ENCODE assay signal across 10 mouse cellular contexts in the genomic region with DNA sequence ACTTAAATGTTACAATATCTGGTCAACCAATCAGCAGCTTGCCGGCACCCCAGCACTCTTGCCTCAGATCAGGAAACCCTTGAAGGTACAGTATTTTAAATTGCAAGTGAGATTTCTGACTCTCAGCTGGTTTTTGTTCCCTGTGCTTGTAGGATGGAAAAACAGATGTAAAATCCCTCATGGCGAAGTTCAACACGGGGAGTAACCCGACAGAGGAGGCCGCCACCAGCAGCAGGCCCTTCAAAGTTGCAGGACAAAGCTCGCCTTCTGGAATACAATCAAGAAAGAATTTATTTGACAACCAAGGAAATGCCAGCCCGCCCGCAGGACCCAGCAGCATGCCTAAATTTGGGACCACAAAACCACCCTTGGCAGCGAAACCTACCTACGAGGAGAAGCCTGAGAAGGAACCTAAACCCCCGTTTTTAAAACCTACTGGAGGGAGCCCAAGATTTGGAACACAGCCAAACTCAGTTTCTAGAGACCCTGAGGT. TPM values are rescaled to one million over a fixed set of nuclear protein-coding genes. Genes with fewer than 3 reads are reported as not detected.
A peak's percentile ranks its signal among the peaks of the same experiment; 100 is the strongest.
DNase-seq lines count a peak whose midpoint lies in the region; ATAC-seq and TF ChIP-seq lines count a peak whose summit lies in the region.
"Had no signal": no experiment of that assay in that cellular context is flagged by ENCODE, and none has a peak within 500 bp of the region (broad histone marks: within the 10 kb centered on the region; RNA-seq: fewer than 3 reads in every experiment).

No protein-coding gene starts in this region.

- no peak overlapping the region for H3K27ac ChIP-seq in heart, embryonic 14.5 days (replicated peaks in 1 of 2; ENCODE audit: control insufficient read depth in 1 of 2, insufficient read depth in 1 of 2, low read depth in 2 of 2, low read length in 2 of 2)
- no peak overlapping the region for H3K27ac ChIP-seq in heart, embryonic 12.5 days (ENCODE audit: poor library complexity, severe bottlenecking)
- H3K27ac ChIP-seq in bone marrow macrophage, adult 2 months (ENCODE audit: insufficient read depth, low read depth, low read length): peak overlapping the region; percentile 31
- no peak overlapping the region for H3K27ac ChIP-seq in liver, embryonic 14.5 days
- no peak overlapping the region for H3K27ac ChIP-seq in stomach, embryonic 15.5 days
- H3K27ac ChIP-seq: forebrain, embryonic 13.5 days had no signal

- no peaks in the 10 kb centered on the region for H3K9me3 ChIP-seq in heart, embryonic 14.5 days (ENCODE audit: control insufficient read depth, low read length)
- no peaks in the 10 kb centered on the region for H3K9me3 ChIP-seq in heart, embryonic 12.5 days (replicated peaks)
- no peaks in the 10 kb centered on the region for H3K9me3 ChIP-seq in liver, embryonic 14.5 days (ENCODE audit: control insufficient read depth, low read length)
- no peaks in the 10 kb centered on the region for H3K9me3 ChIP-seq in stomach, embryonic 15.5 days
- H3K9me3 ChIP-seq: forebrain, embryonic 13.5 days; megakaryocyte, embryonic 14.5 days had no signal

- no peak for ATAC-seq in heart, embryonic 14.5 days (ENCODE audit: insufficient number of reproducible peaks, insufficient read depth, low FRiP score, low read depth)
- no peak for ATAC-seq in heart, embryonic 12.5 days (ENCODE audit: insufficient number of reproducible peaks, low FRiP score)
- no peak for ATAC-seq in liver, embryonic 14.5 days (ENCODE audit: insufficient read depth)
- ATAC-seq in stomach, embryonic 15.5 days (ENCODE audit: insufficient read depth, low FRiP score, low read depth): no peak
- ATAC-seq: forebrain, embryonic 13.5 days had no signal

- H3K9ac ChIP-seq in heart, embryonic 14.5 days (ENCODE audit: low read length): no peak overlapping the region
- H3K9ac ChIP-seq in heart, embryonic 12.5 days: no peak overlapping the region
- H3K9ac ChIP-seq in liver, embryonic 14.5 days (replicated peaks): no peak overlapping the region; the same call in 1 of the 2 replicates
- no peak overlapping the region for H3K9ac ChIP-seq in stomach, embryonic 15.5 days
- H3K9ac ChIP-seq: forebrain, embryonic 13.5 days had no signal

- H3K27me3 ChIP-seq in heart, embryonic 14.5 days (ENCODE audit: control insufficient read depth, insufficient read depth, low read length): no peaks in the 10 kb centered on the region
- H3K27me3 ChIP-seq in heart, embryonic 12.5 days (replicated peaks): no peaks in the 10 kb centered on the region
- no peaks in the 10 kb centered on the region for H3K27me3 ChIP-seq in liver, embryonic 14.5 days (ENCODE audit: control insufficient read depth, insufficient read depth, low read length)
- H3K27me3 ChIP-seq in stomach, embryonic 15.5 days (replicated peaks): no peaks in the 10 kb centered on the region
- H3K27me3 ChIP-seq: forebrain, embryonic 13.5 days; megakaryocyte, embryonic 14.5 days had no signal

- TF ChIP-seq CTCF in bone marrow macrophage, adult 2 months (IDR thresholded peaks at IDR 0.05; ENCODE audit: low read depth, low read length): no peak
- TF ChIP-seq CTCF in liver, embryonic 14.5 days (IDR thresholded peaks at IDR 0.05; ENCODE audit: low read depth): no peak

- TF ChIP-seq EP300 in liver, embryonic 14.5 days (IDR thresholded peaks at IDR 0.05; ENCODE audit: low read depth): no peak

- H3K4me2 ChIP-seq in heart, embryonic 14.5 days (ENCODE audit: low read length): 0 out of 2 replicates have a peak overlapping the region, but pooled peaks have one; percentile 1
- H3K4me2 ChIP-seq in heart, embryonic 12.5 days: no peak overlapping the region
- H3K4me2 ChIP-seq in liver, embryonic 14.5 days (ENCODE audit: low read depth): peak overlapping the region; percentile 47
- H3K4me2 ChIP-seq in stomach, embryonic 15.5 days: peak overlapping the region; percentile 31
- H3K4me2 ChIP-seq: forebrain, embryonic 13.5 days had no signal

- WGBS in heart, embryonic 14.5 days: 82% methylated on average over 11 of the region's 11 CpGs
- 77% methylated on average over 11 of the region's 11 CpGs for WGBS in heart, embryonic 12.5 days
- WGBS in liver, embryonic 14.5 days (ENCODE audit: insufficient replicate concordance): 63% methylated on average over 11 of the region's 11 CpGs
- 74% methylated on average over 11 of the region's 11 CpGs for WGBS in stomach, embryonic 15.5 days

- no peaks in the 10 kb centered on the region for H3K36me3 ChIP-seq in heart, embryonic 14.5 days (ENCODE audit: control insufficient read depth, insufficient read depth, low read length)
- H3K36me3 ChIP-seq in heart, embryonic 12.5 days: no peaks in the 10 kb centered on the region
- H3K36me3 ChIP-seq in liver, embryonic 14.5 days (replicated peaks; ENCODE audit: control insufficient read depth, insufficient read depth, low read depth): no peaks in the 10 kb centered on the region
- H3K36me3 ChIP-seq in stomach, embryonic 15.5 days: no peaks in the 10 kb centered on the region

- H3K4me3 ChIP-seq in heart, embryonic 14.5 days (ENCODE audit: control insufficient read depth in 1 of 2, insufficient read depth in 1 of 2, low read depth in 1 of 2, low read length in 2 of 2): no peak overlapping the region
- H3K4me3 ChIP-seq in heart, embryonic 12.5 days: no peak overlapping the region
- H3K4me3 ChIP-seq in bone marrow macrophage, adult 2 months (ENCODE audit: insufficient read depth, low read length): no peak overlapping the region
- H3K4me3 ChIP-seq in liver, embryonic 14.5 days (ENCODE audit: insufficient read depth in 1 of 2, low read depth in 2 of 2, low read length in 2 of 2): no peak overlapping the region; a peak in 1 of 4 replicates
- H3K4me3 ChIP-seq in stomach, embryonic 15.5 days (replicated peaks): no peak overlapping the region
- H3K4me3 ChIP-seq: forebrain, embryonic 13.5 days had no signal

- no peak for TF ChIP-seq POLR2A in bone marrow macrophage, adult 2 months (IDR thresholded peaks at IDR 0.05; ENCODE audit: borderline replicate concordance, low read depth, low read length)

- DNase-seq in liver, embryonic 14.5 days (ENCODE audit: low read depth in 3 of 3, low spot score in 3 of 3): no peak
- DNase-seq in adrenal gland, adult 18-20 months (ENCODE audit: low spot score in 2 of 2): no peak
- no peak for DNase-seq in right cerebral cortex, adult 2 months (ENCODE audit: low spot score in 2 of 2)
- no peak for DNase-seq in gastrocnemius, adult 18-20 months (ENCODE audit: low spot score)

- H3K4me1 ChIP-seq in heart, embryonic 14.5 days (ENCODE audit: control insufficient read depth in 2 of 2, insufficient read depth in 2 of 2, low read length in 2 of 2): peaks cover 2% of the 10 kb centered on the region in 2 experiments; a peak in 3 of 4 replicates
- H3K4me1 ChIP-seq in heart, embryonic 12.5 days (replicated peaks): peaks cover 2% of the 10 kb centered on the region; the same call in 1 of the 2 replicates
- H3K4me1 ChIP-seq in bone marrow macrophage, adult 2 months (ENCODE audit: control insufficient read depth, insufficient read depth, low read length): peaks cover 76% of the 10 kb centered on the region
- H3K4me1 ChIP-seq in liver, embryonic 14.5 days (replicated peaks; ENCODE audit: control insufficient read depth in 2 of 2, insufficient read depth in 2 of 2, low read length in 1 of 2): peaks cover 3 to 10% of the 10 kb centered on the region in 2 experiments; a peak in 3 of 4 replicates
- no peaks in the 10 kb centered on the region for H3K4me1 ChIP-seq in stomach, embryonic 15.5 days
- H3K4me1 ChIP-seq: forebrain, embryonic 13.5 days had no signal

RNA-seq across cellular contexts. Expression of a gene that starts 57.2 kb away (rescaled TPM):
- 3.9 and 4.7 TPM in 2 replicates for polyA plus RNA-seq in heart, embryonic 14.5 days (2014; fragmentation: Nextera tagmentation; extraction: Ambion mirVana)
- 4.3 and 7.0 TPM in 2 replicates for polyA plus RNA-seq in heart, embryonic 12.5 days (2016; fragmentation: Nextera tagmentation; extraction: Ambion mirVana)
- polyA plus RNA-seq in bone marrow macrophage, adult 2 months (2012; ENCODE audit: insufficient read depth, insufficient read length, missing spikeins): 1,205 and 1,358 TPM in 2 replicates
- 3.5 and 8.3 TPM in 2 replicates for polyA plus RNA-seq in liver, embryonic 14.5 days (2012; rRNA removed)
- 19.0 and 19.5 TPM in 2 replicates for polyA plus RNA-seq in liver, embryonic 14.5 days (2014; fragmentation: Nextera tagmentation; extraction: Ambion mirVana)
- 10.7 and 11.8 TPM in 2 replicates for polyA plus RNA-seq in stomach, embryonic 15.5 days (2015; fragmentation: Nextera tagmentation; extraction: Ambion mirVana)
- total RNA-seq in adrenal gland, adult 18-20 months (2021): 10 to 100 TPM; 43.5 to 45.3 TPM
- 1 to 10 TPM in 1 of 2 experiments, under 1 TPM in 1; 0.48 to 1.3 TPM for total RNA-seq in gastrocnemius, adult 18-20 months (2021)

Comparison
In these comparisons a context has a peak if more than half of its experiments do, and no peak if none do; other contexts are left out.
1. RNA of a gene that starts 57.2 kb away (polyA plus RNA-seq): 1,205 to 1,358 TPM in bone marrow macrophage, adult 2 months; 3.5 to 19.5 TPM in liver, embryonic 14.5 days, 10.7 to 11.8 TPM in stomach, embryonic 15.5 days, 4.3 to 7.0 TPM in heart, embryonic 12.5 days and 3.9 to 4.7 TPM in heart, embryonic 14.5 days; every median in the first group is over 10 times any median in the second.